Mouse (Mus musculus): ENCODE results near the gene Trappc12. TPM values are rescaled to one million over a fixed set of nuclear protein-coding genes. Genes with fewer than 3 reads are reported as not detected.

The Trappc12 gene
- polyA plus RNA-seq (2012; rRNA removed), result 30.1 and 30.6 TPM in 2 replicates

DNA sequence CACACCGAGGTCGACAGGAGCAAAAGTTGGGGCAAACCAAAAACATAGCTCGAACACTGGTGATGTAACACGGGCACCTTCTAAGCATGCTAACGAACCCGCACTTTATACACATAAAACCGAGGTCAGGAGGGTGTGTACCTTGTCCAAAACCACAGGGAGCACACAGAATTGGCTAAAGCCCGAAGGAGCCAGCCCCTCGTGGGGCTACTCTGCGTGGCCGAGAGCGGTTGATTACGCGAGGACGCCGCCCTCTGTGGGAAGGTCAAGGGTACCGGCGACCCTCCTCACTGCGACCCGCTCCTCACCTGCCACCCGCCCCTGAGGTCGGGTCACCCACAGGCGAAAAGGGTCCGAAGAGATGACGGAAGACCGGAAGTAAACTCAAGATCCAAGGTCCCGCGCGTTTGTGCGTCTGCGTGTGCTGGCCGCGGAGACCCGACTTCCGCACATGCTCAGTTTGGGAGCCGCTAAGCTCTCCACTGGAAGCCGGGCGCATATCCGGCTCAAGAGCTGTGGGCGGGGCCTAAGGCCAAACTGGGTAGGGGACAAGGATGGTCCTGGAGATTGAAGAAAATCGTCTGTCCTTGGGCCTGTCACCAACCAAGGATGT is at the start of gene Trappc12:
TSS of gene Trappc12 (minus strand) at position 452 of the 613 bp plus-strand sequence.
- Histone ChIP-seq H3K4me3 (ENCODE audit: insufficient read depth, low read depth, low read length) (peak within 1 kb of the TSS; percentile 95), H3K36me3 (ENCODE audit: control insufficient read depth, insufficient read depth, low read length) (no peaks in the 10 kb centered on the region), H3K27me3 (replicated peaks; ENCODE audit: control insufficient read depth, insufficient read depth, low read length) (no peaks in the 10 kb centered on the region), H3K4me1 (ENCODE audit: control insufficient read depth, insufficient read depth, low read length) (peaks cover 6% of the 10 kb centered on the region; the same call in 1 of the 2 replicates), H3K27ac (ENCODE audit: insufficient read depth, low read depth, low read length) (peak within 1 kb of the TSS; percentile 44)
- under 1% methylated on average over 41 of the region's 41 CpGs for whole genome bisulfite sequencing
- peak; percentile 93 for DNase-seq
- TF ChIP-seq POLR2A (IDR thresholded peaks at IDR 0.05; ENCODE audit: low read depth, low read length) (no peak), CTCF (conservative IDR thresholded peaks at IDR 0.05; ENCODE audit: insufficient read depth, insufficient read length, low read depth, low read length) (no peak)

DNA sequence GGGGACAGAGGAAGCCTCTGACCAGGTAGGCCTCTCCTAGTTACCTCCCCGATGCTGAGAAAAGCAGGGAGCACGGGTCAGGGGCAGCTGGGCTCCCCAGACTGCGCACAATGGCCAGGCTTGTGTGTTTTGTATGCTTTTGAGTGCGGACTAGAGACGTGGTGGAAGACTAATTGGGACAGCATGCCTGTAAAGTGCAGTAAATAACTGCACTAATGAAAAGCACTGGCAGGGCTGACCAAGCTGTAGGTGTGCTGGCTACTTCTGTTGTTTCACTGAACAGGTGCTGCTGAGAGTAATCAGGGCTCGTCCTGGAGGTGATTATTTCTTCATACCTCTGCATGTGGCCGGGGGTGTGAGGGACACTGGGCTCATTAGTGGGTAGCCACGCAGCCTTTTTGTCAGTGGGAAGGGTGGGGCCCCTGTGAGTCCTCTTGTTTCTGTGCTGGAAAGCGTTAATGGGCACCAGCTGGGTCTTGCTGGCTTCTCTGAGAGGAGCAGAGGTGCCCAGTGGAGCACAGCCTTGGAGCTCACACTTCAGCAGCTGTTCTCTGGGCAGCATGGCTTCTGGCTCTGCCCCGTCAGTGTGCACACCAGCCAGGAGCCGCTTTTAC is 49.6 kb upstream of the Trappc12 start:
- no peak for DNase-seq
- Histone ChIP-seq H3K36me3 (ENCODE audit: control insufficient read depth, insufficient read depth, low read length) (no peaks in the 10 kb centered on the region), H3K27ac (ENCODE audit: insufficient read depth, low read depth, low read length) (no peak overlapping the region), H3K4me1 (ENCODE audit: control insufficient read depth, insufficient read depth, low read length) (no peaks in the 10 kb centered on the region), H3K4me3 (ENCODE audit: insufficient read depth, low read depth, low read length) (no peak overlapping the region), H3K27me3 (replicated peaks; ENCODE audit: control insufficient read depth, insufficient read depth, low read length) (no peaks in the 10 kb centered on the region)
- no peak for TF ChIP-seq POLR2A (IDR thresholded peaks at IDR 0.05; ENCODE audit: low read depth, low read length)
- no peak for TF ChIP-seq CTCF (conservative IDR thresholded peaks at IDR 0.05; ENCODE audit: insufficient read depth, insufficient read length, low read depth, low read length)
- 60% methylated on average over 11 of the region's 11 CpGs for WGBS

DNA sequence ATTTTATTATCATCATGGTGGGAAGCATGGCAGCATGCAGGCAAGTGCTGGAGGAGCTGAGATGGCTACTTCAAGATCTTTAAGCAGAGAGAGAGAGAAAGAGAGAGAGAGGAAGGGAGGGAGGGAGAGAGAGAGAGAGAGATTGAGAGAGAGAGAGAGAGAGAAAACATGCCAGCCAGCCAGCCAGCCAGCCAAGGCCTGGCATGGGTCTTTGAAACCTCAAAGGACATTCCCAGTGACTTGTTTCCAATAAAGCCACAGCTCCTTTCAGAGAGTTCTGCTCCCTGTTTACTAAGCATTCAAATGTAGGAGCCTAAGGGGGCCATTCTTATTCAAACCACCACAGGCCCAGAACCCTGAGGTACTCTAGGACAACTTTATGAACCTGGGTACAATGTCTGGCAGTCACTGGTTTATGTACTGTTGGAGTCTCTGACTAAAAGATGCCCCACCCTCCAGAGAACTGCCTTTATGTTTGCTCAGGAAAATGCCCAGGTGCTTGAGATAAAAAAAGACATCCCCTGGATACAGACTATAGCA is 46.7 kb upstream of the Trappc12 start:
- no peak for DNase-seq
- H3K27ac ChIP-seq (ENCODE audit: insufficient read depth, low read depth, low read length), result no peak overlapping the region
- H3K27me3 ChIP-seq (replicated peaks; ENCODE audit: control insufficient read depth, insufficient read depth, low read length), result no peaks in the 10 kb centered on the region
- TF ChIP-seq CTCF (conservative IDR thresholded peaks at IDR 0.05; ENCODE audit: insufficient read depth, insufficient read length, low read depth, low read length) (no peak), POLR2A (IDR thresholded peaks at IDR 0.05; ENCODE audit: low read depth, low read length) (no peak)
- no peak overlapping the region for H3K4me3 ChIP-seq (ENCODE audit: insufficient read depth, low read depth, low read length)
- H3K4me1 ChIP-seq (ENCODE audit: control insufficient read depth, insufficient read depth, low read length), result no peaks in the 10 kb centered on the region
- H3K36me3 ChIP-seq (ENCODE audit: control insufficient read depth, insufficient read depth, low read length), result no peaks in the 10 kb centered on the region

DNA sequence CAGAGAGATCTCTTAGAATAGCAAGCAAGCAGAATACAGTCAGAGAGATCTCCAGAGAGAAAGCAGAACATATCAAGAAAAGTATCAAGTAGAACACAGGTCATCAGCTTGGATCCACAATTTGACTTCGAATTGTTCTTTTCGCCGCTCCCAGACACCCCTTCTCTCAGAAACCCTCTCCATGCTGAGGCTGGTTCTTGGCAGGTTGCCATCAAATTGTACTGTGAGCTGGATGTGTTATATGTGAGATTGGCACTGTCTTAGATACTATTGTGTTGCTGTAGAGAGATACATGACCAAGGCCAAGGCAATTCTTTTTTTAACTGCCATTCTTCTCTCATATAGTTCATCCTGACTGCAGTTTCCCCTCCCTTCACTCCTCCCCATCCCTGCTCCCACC is 44.8 kb upstream of the Trappc12 start:
- Histone ChIP-seq H3K27me3 (replicated peaks; ENCODE audit: control insufficient read depth, insufficient read depth, low read length) (no peaks in the 10 kb centered on the region), H3K4me1 (ENCODE audit: control insufficient read depth, insufficient read depth, low read length) (no peaks in the 10 kb centered on the region), H3K4me3 (ENCODE audit: insufficient read depth, low read depth, low read length) (no peak overlapping the region), H3K36me3 (ENCODE audit: control insufficient read depth, insufficient read depth, low read length) (no peaks in the 10 kb centered on the region), H3K27ac (ENCODE audit: insufficient read depth, low read depth, low read length) (no peak overlapping the region)
- 93% methylated on average over 3 of the region's 3 CpGs for WGBS
- DNase-seq, result no peak
- TF ChIP-seq POLR2A (IDR thresholded peaks at IDR 0.05; ENCODE audit: low read depth, low read length) (no peak), CTCF (conservative IDR thresholded peaks at IDR 0.05; ENCODE audit: insufficient read depth, insufficient read length, low read depth, low read length) (no peak)

DNA sequence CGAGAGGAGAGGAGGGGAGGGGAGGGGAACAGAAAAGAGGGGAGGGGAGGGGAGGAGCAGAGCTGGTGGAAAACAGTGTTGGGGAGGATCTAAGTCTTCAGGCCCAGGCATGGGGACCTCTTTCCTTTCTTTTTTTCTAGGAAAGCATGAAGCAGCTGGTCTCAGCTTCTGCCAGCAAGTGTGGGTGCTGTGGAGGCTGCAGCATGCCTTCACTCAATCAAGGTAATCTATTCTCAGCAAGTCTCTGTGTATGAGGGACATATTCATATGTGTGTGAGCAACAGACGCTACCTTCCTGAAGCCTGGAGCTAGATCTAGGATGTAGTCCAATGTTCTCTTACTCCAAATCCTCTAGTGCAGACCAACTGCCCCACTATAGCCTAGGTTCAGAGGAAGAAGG is 43.4 kb upstream of the Trappc12 start:
- DNase-seq, result no peak
- no peaks in the 10 kb centered on the region for H3K27me3 ChIP-seq (replicated peaks; ENCODE audit: control insufficient read depth, insufficient read depth, low read length)
- 87% methylated on average over 2 of the region's 2 CpGs for WGBS
- H3K27ac ChIP-seq (ENCODE audit: insufficient read depth, low read depth, low read length), result no peak overlapping the region
- H3K4me3 ChIP-seq (ENCODE audit: insufficient read depth, low read depth, low read length), result no peak overlapping the region
- H3K36me3 ChIP-seq (ENCODE audit: control insufficient read depth, insufficient read depth, low read length), result no peaks in the 10 kb centered on the region
- TF ChIP-seq POLR2A (IDR thresholded peaks at IDR 0.05; ENCODE audit: low read depth, low read length) (no peak), CTCF (conservative IDR thresholded peaks at IDR 0.05; ENCODE audit: insufficient read depth, insufficient read length, low read depth, low read length) (no peak)
- H3K4me1 ChIP-seq (ENCODE audit: control insufficient read depth, insufficient read depth, low read length), result no peaks in the 10 kb centered on the region

DNA sequence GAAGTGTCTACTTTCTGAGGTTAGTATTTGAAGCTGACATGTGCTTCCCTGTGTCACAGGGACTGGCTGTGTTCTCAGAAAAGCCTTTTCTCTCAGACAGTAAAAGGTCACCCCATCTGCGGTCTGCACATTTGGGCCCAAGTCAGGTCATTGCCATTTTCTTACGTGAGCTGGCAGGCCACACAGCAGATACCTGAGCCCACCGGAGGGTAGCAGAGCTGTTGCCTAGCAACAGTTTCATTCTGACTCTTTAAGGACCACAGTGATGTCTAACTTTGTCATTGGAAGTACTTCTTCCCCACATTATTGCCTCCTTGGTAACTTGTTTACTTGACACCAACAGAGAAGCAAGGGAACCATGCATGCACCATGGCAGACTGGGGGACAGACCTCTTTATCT is 42.3 kb upstream of the Trappc12 start:
- no peaks in the 10 kb centered on the region for H3K27me3 ChIP-seq (replicated peaks; ENCODE audit: control insufficient read depth, insufficient read depth, low read length)
- TF ChIP-seq CTCF (conservative IDR thresholded peaks at IDR 0.05; ENCODE audit: insufficient read depth, insufficient read length, low read depth, low read length) (no peak), POLR2A (IDR thresholded peaks at IDR 0.05; ENCODE audit: low read depth, low read length) (no peak)
- H3K36me3 ChIP-seq (ENCODE audit: control insufficient read depth, insufficient read depth, low read length), result no peaks in the 10 kb centered on the region
- H3K4me1 ChIP-seq (ENCODE audit: control insufficient read depth, insufficient read depth, low read length), result no peaks in the 10 kb centered on the region
- no peak overlapping the region for H3K27ac ChIP-seq (ENCODE audit: insufficient read depth, low read depth, low read length)
- H3K4me3 ChIP-seq (ENCODE audit: insufficient read depth, low read depth, low read length), result no peak overlapping the region
- DNase-seq, result no peak
- WGBS, result 85% methylated on average over 3 of the region's 3 CpGs

DNA sequence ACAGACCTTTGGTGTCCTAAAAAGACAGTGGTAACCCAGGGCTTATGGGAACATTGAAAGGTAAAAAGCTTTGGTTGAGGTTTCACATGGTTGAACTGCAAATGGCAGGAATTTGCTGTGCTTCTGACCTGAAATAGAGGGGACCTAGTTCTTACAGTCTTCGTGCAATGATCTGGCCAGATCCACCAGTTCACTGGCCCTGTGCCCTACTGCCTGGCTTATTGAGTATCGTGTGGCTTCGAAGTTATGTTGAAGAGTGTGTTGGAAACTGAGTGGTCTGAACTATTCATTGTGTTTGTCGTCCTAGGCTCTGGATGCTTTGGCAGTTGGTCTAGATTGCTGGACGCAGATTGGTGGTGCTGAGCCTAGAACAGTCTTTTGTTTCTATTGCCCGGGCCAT is 36.0 kb upstream of the Trappc12 start:
- no peak overlapping the region for H3K27ac ChIP-seq (ENCODE audit: insufficient read depth, low read depth, low read length)
- WGBS, result 82% methylated on average over 6 of the region's 6 CpGs
- H3K27me3 ChIP-seq (replicated peaks; ENCODE audit: control insufficient read depth, insufficient read depth, low read length), result no peaks in the 10 kb centered on the region
- no peak for DNase-seq
- no peaks in the 10 kb centered on the region for H3K36me3 ChIP-seq (ENCODE audit: control insufficient read depth, insufficient read depth, low read length)
- no peak overlapping the region for H3K4me3 ChIP-seq (ENCODE audit: insufficient read depth, low read depth, low read length)
- no peak for TF ChIP-seq CTCF (conservative IDR thresholded peaks at IDR 0.05; ENCODE audit: insufficient read depth, insufficient read length, low read depth, low read length)
- TF ChIP-seq POLR2A (IDR thresholded peaks at IDR 0.05; ENCODE audit: low read depth, low read length), result no peak
- 0 out of 2 replicates have a peak, but pooled peaks cover 3% of the 10 kb centered on the region for H3K4me1 ChIP-seq (ENCODE audit: control insufficient read depth, insufficient read depth, low read length)
